Mouse (Mus musculus): ENCODE data around the gene Ppp1r13b.

DNA sequence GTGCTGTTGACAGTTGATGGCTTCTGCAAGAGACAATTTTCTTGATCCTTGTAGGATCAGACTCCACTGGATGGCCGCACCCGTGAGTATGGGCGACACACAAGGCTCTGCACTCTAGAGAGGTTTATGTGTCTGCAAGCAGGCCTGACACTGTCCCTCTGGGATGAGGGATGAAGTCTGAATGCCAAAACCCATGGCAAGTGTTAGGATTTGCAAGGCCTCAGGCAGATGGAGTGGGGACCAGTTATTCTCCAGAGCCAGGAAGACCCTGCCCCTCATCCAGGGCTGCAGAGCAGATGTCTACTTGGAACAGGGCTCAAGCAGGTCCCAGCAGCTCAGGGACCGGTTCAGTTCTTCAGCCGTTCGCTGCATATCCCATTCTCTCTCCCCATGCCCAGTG lies 7.9 kb upstream of the Ppp1r13b start:
- TF ChIP-seq POLR2A (IDR thresholded peaks at IDR 0.05; ENCODE audit: insufficient read depth, low read depth, low read length) (no peak), CTCF (IDR thresholded peaks at IDR 0.05) (no peak), EP300 (IDR thresholded peaks at IDR 0.05; ENCODE audit: insufficient read depth, low read depth, low read length) (no peak)

Measured in heart, adult 2 months (tissue).